Comparison of ENCODE assay signal across 9 mouse cellular contexts in genomic region chr11:50364548-50364947, GRCm38 (mm10). TPM values are rescaled to one million over a fixed set of nuclear protein-coding genes. Genes with fewer than 3 reads are reported as not detected.
DNase-seq lines count a peak whose midpoint lies in the region; ATAC-seq and TF ChIP-seq lines count a peak whose summit lies in the region.
"Had no signal": no experiment of that assay in that cellular context is flagged by ENCODE, and none has a peak within 500 bp of the region (broad histone marks: within the 10 kb centered on the region; RNA-seq: fewer than 3 reads in every experiment).

No protein-coding gene starts in this region.

- H3K36me3 ChIP-seq in limb, embryonic 13.5 days = no peaks in the 10 kb centered on the region
- no peaks in the 10 kb centered on the region for H3K36me3 ChIP-seq in testis, adult 2 months (ENCODE audit: control insufficient read depth, insufficient read depth, low read length)
- H3K36me3 ChIP-seq: stomach, embryonic 15.5 days had no signal

- 6% methylated on average over 4 of the region's 4 CpGs for WGBS in limb, embryonic 13.5 days

- no peak for TF ChIP-seq POLR2A in testis, adult 2 months (IDR thresholded peaks at IDR 0.05; ENCODE audit: control insufficient read depth, low read depth, low read length)

- no peak overlapping the region for H3K9ac ChIP-seq in limb, embryonic 13.5 days
- H3K9ac ChIP-seq: stomach, embryonic 15.5 days had no signal

- TF ChIP-seq CTCF in testis, adult 2 months (IDR thresholded peaks at IDR 0.05; ENCODE audit: control insufficient read depth, insufficient read depth, insufficient replicate concordance, low read depth, low read length) = peak; percentile 39; the same call in 1 of the 2 replicates

- no peaks in the 10 kb centered on the region for H3K4me1 ChIP-seq in limb, embryonic 13.5 days
- peaks cover 5% of the 10 kb centered on the region for H3K4me1 ChIP-seq in testis, adult 2 months (ENCODE audit: control insufficient read depth, insufficient read depth, low read length)

- no peak overlapping the region for H3K4me3 ChIP-seq in limb, embryonic 13.5 days
- no peak overlapping the region for H3K4me3 ChIP-seq in testis, adult 2 months (ENCODE audit: control insufficient read depth, low read depth, low read length)
- H3K4me3 ChIP-seq: stomach, embryonic 15.5 days had no signal

- H3K27me3 ChIP-seq in limb, embryonic 13.5 days = no peaks in the 10 kb centered on the region
- H3K27me3 ChIP-seq in testis, adult 2 months (ENCODE audit: control insufficient read depth, insufficient read depth, low read length) = no peaks in the 10 kb centered on the region
- H3K27me3 ChIP-seq: stomach, embryonic 15.5 days had no signal

- H3K4me2 ChIP-seq in limb, embryonic 13.5 days (replicated peaks) = no peak overlapping the region
- H3K4me2 ChIP-seq: stomach, embryonic 15.5 days had no signal

- no peaks in the 10 kb centered on the region for H3K9me3 ChIP-seq in limb, embryonic 13.5 days
- H3K9me3 ChIP-seq: stomach, embryonic 15.5 days had no signal

- peak; percentile 70; the same call in 1 of the 2 replicates for ATAC-seq in limb, embryonic 13.5 days (ENCODE audit: low FRiP score, low read depth)

- H3K27ac ChIP-seq in limb, embryonic 13.5 days = no peak overlapping the region
- H3K27ac ChIP-seq in testis, adult 2 months (ENCODE audit: control insufficient read depth, insufficient read depth, low read depth, low read length) = no peak overlapping the region
- H3K27ac ChIP-seq: stomach, embryonic 15.5 days had no signal

- peak; percentile 75 to 82 for DNase-seq in CD8-positive naive resting alpha-beta T cell, adult 2 months (ENCODE audit: low read depth in 2 of 2, low spot score in 2 of 2)
- DNase-seq in adrenal gland, adult 8-10 months = peak; percentile 60
- peak; percentile 78 for DNase-seq in embryo, embryonic 11 days
- peak; percentile 62 to 71 for DNase-seq in gastrocnemius, postnatal 4 days (ENCODE audit: low spot score in 2 of 2)
- peak; percentile 93 for DNase-seq in kidney, adult 9 months
- DNase-seq in neural tube, embryonic 10.5 days (ENCODE audit: extremely low spot score, low spot score) = peak; percentile 67

RNA-seq across cellular contexts. Expression of gene Cby3, which starts 10.3 kb away (rescaled TPM):
- not detected for total RNA-seq in adrenal gland, adult 8-10 months (2022)
- not detected for total RNA-seq in gastrocnemius, postnatal 4 days (2021)
- 0.38 and 0.79 TPM in 2 replicates for polyA plus RNA-seq in limb, embryonic 13.5 days (2015; fragmentation: Nextera tagmentation; extraction: Ambion mirVana)
- 112 and 129 TPM in 2 replicates for polyA plus RNA-seq in testis, adult 2 months (2012; rRNA removed)

RNA-seq across cellular contexts. Expression of gene Hnrnph1, which starts 12.2 kb away (rescaled TPM):
- 100 to 1,000 TPM; 165 to 402 (median 286) TPM for total RNA-seq in adrenal gland, adult 8-10 months (2022)
- total RNA-seq in gastrocnemius, postnatal 4 days (2021) = 100 to 1,000 TPM; 217 to 271 TPM
- 572 and 577 TPM in 2 replicates for polyA plus RNA-seq in limb, embryonic 13.5 days (2015; fragmentation: Nextera tagmentation; extraction: Ambion mirVana)
- 112 and 154 TPM in 2 replicates for polyA plus RNA-seq in testis, adult 2 months (2012; rRNA removed)

RNA-seq across cellular contexts. Expression of gene Canx, which starts 39.1 kb away (rescaled TPM):
- 100 to 1,000 TPM; 459 to 558 (median 506) TPM for total RNA-seq in adrenal gland, adult 8-10 months (2022)
- total RNA-seq in gastrocnemius, postnatal 4 days (2021) = 100 to 1,000 TPM; 216 to 225 TPM
- 311 and 331 TPM in 2 replicates for polyA plus RNA-seq in limb, embryonic 13.5 days (2015; fragmentation: Nextera tagmentation; extraction: Ambion mirVana)
- polyA plus RNA-seq in testis, adult 2 months (2012; rRNA removed) = 41.5 and 58.3 TPM in 2 replicates
